Mouse (Mus musculus): Measurements from ENCODE around the gene Olfr62. TPM values are rescaled to one million over a fixed set of nuclear protein-coding genes. Genes with fewer than 3 reads are reported as not detected.

Olfr62 gene
- polyA plus RNA-seq, 1 experiment from 2014 or later, result not detected

DNA sequence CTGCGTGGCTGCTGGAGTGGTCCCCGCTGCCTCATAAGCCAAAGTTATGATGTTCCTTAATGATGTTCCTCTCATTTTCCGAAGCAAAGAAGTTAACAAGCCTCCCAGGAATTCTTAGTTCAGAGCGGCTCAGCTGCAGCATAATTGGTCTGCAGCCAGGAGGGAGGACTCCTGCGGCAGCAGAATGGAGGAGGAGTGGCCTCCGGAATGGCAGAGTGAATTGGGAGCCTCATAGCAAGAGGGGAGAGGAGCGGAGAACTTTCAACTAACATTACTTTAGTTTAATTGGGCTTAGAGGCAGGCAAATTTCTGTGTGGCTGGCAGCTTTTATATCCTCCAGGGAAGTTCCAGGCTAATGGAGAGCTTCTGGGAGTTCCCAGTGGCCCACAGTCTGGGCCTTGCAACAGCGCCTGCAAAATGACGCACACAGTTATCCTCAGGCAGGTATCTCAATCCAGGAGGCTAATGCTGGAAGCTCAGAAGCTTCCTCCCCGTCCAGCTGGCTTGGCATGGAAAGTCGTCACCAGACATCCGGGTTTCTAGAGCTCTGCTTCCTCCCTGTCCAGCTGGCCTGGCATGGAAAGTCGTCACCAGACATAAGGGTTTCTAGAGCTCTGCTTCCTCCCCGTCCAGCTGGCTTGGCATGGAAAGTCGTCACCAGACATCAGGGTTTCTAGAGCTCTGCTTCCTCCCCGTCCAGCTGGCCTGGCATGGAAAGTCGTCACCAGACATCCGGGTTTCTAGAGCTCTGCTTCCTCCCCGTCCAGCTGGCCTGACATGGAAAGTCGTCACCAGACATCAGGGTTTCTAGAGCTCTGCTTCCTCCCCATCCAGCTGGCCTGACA is 16.2 kb upstream of the Olfr62 start:
- Histone ChIP-seq H3K4me1 (ENCODE audit: control insufficient read depth, insufficient read depth, low read length) (peaks cover 3% of the 10 kb centered on the region; the same call in 1 of the 2 replicates), H3K4me2 (ENCODE audit: low read depth, low read length) (peak overlapping the region; percentile 30), H3K9me3 (replicated peaks; ENCODE audit: control insufficient read depth, low read length) (no peaks in the 10 kb centered on the region; the same call in 1 of the 2 replicates), H3K27ac (ENCODE audit: low read length) (no peak overlapping the region), H3K27me3 (ENCODE audit: control insufficient read depth, insufficient read depth, low read length) (no peaks in the 10 kb centered on the region), H3K4me3 (ENCODE audit: low read length) (no peak overlapping the region), H3K36me3 (ENCODE audit: control insufficient read depth, insufficient read depth) (no peaks in the 10 kb centered on the region), H3K9ac (ENCODE audit: low read length) (no peak overlapping the region)
- 36% methylated on average over 20 of the region's 20 CpGs for WGBS
- no peak for ATAC-seq (replicated peaks; ENCODE audit: extremely low read depth, insufficient read depth, low FRiP score)

DNA sequence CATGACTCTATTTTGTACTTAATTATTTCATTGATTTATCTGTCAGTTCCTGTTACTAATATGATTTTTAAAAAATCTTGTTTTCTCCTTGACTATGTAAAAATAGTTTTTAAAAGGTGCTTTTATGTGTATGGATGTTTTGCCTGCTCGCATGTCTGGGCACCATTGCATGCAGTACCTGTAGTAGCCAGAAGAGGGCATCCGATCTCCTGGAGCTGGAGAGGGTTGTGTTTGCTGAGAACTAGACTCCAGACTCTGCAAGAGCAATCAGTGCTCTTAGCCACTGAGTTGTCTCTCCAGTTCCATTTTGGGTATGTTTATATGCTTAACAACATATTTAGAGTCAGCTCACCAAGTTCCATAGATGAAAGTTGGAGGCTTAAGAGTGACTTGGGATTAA is 13.5 kb upstream of the Olfr62 start:
- ATAC-seq (replicated peaks; ENCODE audit: extremely low read depth, insufficient read depth, low FRiP score), result no peak

DNA sequence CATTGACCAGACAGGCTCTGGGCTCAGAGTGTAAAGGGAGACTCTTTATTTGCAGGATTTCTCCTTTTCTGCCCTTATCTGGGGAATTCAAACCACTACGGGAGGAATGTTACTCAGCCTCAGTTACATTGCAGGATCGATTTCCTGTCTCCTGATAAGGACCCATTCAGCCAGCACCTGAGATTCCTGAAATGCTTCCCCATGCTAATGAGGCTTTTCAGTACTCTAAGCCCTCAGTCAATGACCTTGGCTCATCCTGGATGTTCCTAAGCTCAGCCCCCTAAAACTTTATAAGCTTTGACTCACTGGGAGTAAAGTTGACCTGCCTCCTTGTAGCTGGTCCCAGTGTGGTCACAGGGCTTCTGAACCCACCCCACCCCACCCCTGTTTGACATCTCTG is 28.3 kb downstream of the Olfr62 start:
- H3K9ac ChIP-seq (ENCODE audit: low read length), result no peak overlapping the region
- H3K9me3 ChIP-seq (replicated peaks; ENCODE audit: control insufficient read depth, low read length), result no peaks in the 10 kb centered on the region
- H3K36me3 ChIP-seq (ENCODE audit: control insufficient read depth, insufficient read depth), result no peaks in the 10 kb centered on the region
- H3K4me2 ChIP-seq (ENCODE audit: low read depth, low read length), result no peak overlapping the region
- H3K4me1 ChIP-seq (ENCODE audit: control insufficient read depth, insufficient read depth, low read length), result no peaks in the 10 kb centered on the region
- H3K4me3 ChIP-seq (ENCODE audit: low read length), result no peak overlapping the region
- H3K27ac ChIP-seq (ENCODE audit: low read length), result no peak overlapping the region
- H3K27me3 ChIP-seq (ENCODE audit: control insufficient read depth, insufficient read depth, low read length), result no peaks in the 10 kb centered on the region
- 6% methylated on average over 2 of the region's 2 CpGs for WGBS
- no peak for ATAC-seq (replicated peaks; ENCODE audit: extremely low read depth, insufficient read depth, low FRiP score)

More for the DNA sequence above, 13.5 kb upstream of the Olfr62 start:
- Histone ChIP-seq H3K4me1 (ENCODE audit: control insufficient read depth, insufficient read depth, low read length) (peaks cover 3% of the 10 kb centered on the region; the same call in 1 of the 2 replicates), H3K4me3 (ENCODE audit: low read length) (no peak overlapping the region), H3K9ac (ENCODE audit: low read length) (no peak overlapping the region), H3K4me2 (ENCODE audit: low read depth, low read length) (no peak overlapping the region), H3K27ac (ENCODE audit: low read length) (no peak overlapping the region), H3K27me3 (ENCODE audit: control insufficient read depth, insufficient read depth, low read length) (no peaks in the 10 kb centered on the region), H3K36me3 (ENCODE audit: control insufficient read depth, insufficient read depth) (no peaks in the 10 kb centered on the region), H3K9me3 (replicated peaks; ENCODE audit: control insufficient read depth, low read length) (no peaks in the 10 kb centered on the region)
- WGBS, result 10% methylated on average over 2 of the region's 2 CpGs

DNA sequence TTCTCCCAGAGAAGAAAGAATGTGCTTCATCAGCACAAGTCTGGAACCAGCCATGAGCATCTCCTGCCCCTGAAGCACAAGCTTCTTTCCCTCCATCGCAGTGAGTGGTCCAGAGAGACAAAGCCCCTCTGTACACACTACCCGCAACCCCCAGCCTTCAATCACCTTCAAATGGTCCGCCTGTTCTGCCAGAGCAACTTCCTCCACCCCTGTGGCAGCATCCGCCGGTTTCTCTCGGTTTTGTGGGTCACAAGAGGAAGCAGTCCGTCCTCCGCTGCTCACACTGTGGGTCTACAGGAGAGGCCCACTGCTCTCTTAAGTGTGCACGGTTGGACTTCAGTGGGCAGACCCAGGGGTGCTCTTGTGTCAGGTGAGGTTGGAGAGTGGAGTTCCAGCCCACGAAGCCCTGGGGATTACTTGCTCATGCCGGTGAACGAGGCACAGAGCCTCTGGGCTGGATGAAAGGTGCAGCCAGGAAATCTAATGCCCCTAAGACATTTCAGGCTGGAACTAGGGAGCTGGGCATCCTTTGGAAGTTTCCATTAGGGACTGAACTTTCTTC is 33.7 kb downstream of the Olfr62 start, which contains the start of gene Olfr1342:
TSS of gene Olfr1342 (minus strand) at position 345 of the 562 bp plus-strand sequence.
- Histone ChIP-seq H3K27ac (ENCODE audit: low read length) (no peak within 1 kb of the TSS), H3K36me3 (ENCODE audit: control insufficient read depth, insufficient read depth) (no peaks in the 10 kb centered on the region), H3K9me3 (replicated peaks; ENCODE audit: control insufficient read depth, low read length) (no peaks in the 10 kb centered on the region), H3K4me1 (ENCODE audit: control insufficient read depth, insufficient read depth, low read length) (no peaks in the 10 kb centered on the region), H3K27me3 (ENCODE audit: control insufficient read depth, insufficient read depth, low read length) (no peaks in the 10 kb centered on the region), H3K4me3 (ENCODE audit: low read length) (no peak within 1 kb of the TSS), H3K9ac (ENCODE audit: low read length) (no peak within 1 kb of the TSS), H3K4me2 (ENCODE audit: low read depth, low read length) (no peak within 1 kb of the TSS)
- ATAC-seq (replicated peaks; ENCODE audit: extremely low read depth, insufficient read depth, low FRiP score), result no peak
- WGBS, result 52% methylated on average over 12 of the region's 12 CpGs

DNA sequence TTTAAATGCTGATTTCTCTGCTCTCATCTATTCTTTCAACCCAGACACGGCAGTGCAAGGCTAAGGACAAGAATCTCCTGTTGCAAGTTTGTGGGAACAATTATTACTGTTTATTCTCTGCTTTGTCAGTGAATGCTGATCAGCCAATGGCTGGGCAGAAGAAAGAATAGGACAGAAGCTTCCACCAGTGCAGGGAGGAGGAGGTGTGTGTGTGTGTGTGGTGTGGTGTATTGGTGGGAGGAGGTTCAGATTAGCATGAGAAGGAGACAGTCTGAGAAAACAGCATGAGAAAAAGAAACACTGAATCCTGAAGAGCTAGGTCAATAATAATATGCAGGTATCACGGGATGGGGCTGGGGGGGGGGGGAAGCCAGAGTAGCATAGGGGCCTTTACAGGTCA is 35.1 kb downstream of the Olfr62 start:
- H3K36me3 ChIP-seq (ENCODE audit: control insufficient read depth, insufficient read depth), result no peaks in the 10 kb centered on the region
- no peak for ATAC-seq (replicated peaks; ENCODE audit: extremely low read depth, insufficient read depth, low FRiP score)
- no peaks in the 10 kb centered on the region for H3K9me3 ChIP-seq (replicated peaks; ENCODE audit: control insufficient read depth, low read length)
- H3K4me3 ChIP-seq (ENCODE audit: low read length), result no peak overlapping the region
- H3K27ac ChIP-seq (ENCODE audit: low read length), result no peak overlapping the region
- no peak overlapping the region for H3K9ac ChIP-seq (ENCODE audit: low read length)
- no peaks in the 10 kb centered on the region for H3K27me3 ChIP-seq (ENCODE audit: control insufficient read depth, insufficient read depth, low read length)
- no peaks in the 10 kb centered on the region for H3K4me1 ChIP-seq (ENCODE audit: control insufficient read depth, insufficient read depth, low read length)
- H3K4me2 ChIP-seq (ENCODE audit: low read depth, low read length), result no peak overlapping the region
- 52% methylated on average over 2 of the region's 2 CpGs for WGBS

DNA sequence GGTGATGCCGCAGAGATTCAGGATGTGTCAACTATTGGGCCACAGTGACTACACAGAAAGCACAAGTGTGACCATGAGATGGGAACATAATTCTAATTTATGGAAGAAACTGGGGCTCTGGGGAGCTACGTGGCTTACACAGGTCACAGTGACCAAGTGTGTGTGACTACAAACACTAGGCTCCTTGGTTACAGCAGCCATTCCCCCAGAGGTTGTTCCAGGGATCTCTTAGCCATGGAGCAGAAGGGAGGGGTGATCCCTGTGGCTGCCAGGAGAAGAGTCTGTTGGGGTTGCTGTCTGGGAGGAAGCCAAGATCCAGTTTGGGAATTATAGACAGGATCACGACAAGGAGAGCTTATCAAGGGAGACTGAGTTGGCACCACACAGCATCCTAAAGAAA is 44.5 kb downstream of the Olfr62 start, which contains the start of gene Olfr1341:
TSS of gene Olfr1341 (plus strand) at position 301 of the 400 bp plus-strand sequence.
- H3K9me3 ChIP-seq (replicated peaks; ENCODE audit: control insufficient read depth, low read length), result no peaks in the 10 kb centered on the region
- no peaks in the 10 kb centered on the region for H3K36me3 ChIP-seq (ENCODE audit: control insufficient read depth, insufficient read depth)
- no peak within 1 kb of the TSS for H3K27ac ChIP-seq (ENCODE audit: low read length)
- no peak within 1 kb of the TSS for H3K4me3 ChIP-seq (ENCODE audit: low read length)
- 65% methylated on average over 3 of the region's 3 CpGs for WGBS
- H3K9ac ChIP-seq (ENCODE audit: low read length), result no peak within 1 kb of the TSS
- H3K4me2 ChIP-seq (ENCODE audit: low read depth, low read length), result no peak within 1 kb of the TSS
- ATAC-seq (replicated peaks; ENCODE audit: extremely low read depth, insufficient read depth, low FRiP score), result no peak
- H3K27me3 ChIP-seq (ENCODE audit: control insufficient read depth, insufficient read depth, low read length), result no peaks in the 10 kb centered on the region
- H3K4me1 ChIP-seq (ENCODE audit: control insufficient read depth, insufficient read depth, low read length), result no peaks in the 10 kb centered on the region

DNA sequence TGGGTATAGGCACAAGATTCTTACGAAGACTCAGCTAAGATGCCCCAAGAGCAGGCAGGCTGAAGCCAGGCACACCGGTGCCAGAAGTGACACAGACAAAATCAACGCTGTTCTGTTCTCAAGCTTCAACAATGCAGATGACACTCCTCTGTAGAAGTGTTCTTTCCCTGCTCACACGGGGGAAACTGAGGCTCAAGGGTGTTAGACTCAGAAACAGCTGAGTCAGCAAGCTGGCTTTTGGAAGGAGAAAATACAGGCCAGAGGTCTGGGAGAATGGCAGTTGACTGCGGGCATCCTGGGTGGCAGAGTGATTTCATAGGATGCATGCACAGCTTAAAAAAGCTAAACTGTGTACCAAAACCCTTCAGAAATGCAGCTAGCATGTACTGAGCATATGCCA is 49.3 kb downstream of the Olfr62 start:
- ATAC-seq (replicated peaks; ENCODE audit: extremely low read depth, insufficient read depth, low FRiP score), result no peak
- 74% methylated on average over 5 of the region's 5 CpGs for WGBS
- Histone ChIP-seq H3K27ac (ENCODE audit: low read length) (no peak overlapping the region), H3K4me2 (ENCODE audit: low read depth, low read length) (no peak overlapping the region), H3K9ac (ENCODE audit: low read length) (no peak overlapping the region), H3K9me3 (replicated peaks; ENCODE audit: control insufficient read depth, low read length) (no peaks in the 10 kb centered on the region), H3K4me1 (ENCODE audit: control insufficient read depth, insufficient read depth, low read length) (no peaks in the 10 kb centered on the region), H3K4me3 (ENCODE audit: low read length) (no peak overlapping the region), H3K36me3 (ENCODE audit: control insufficient read depth, insufficient read depth) (no peaks in the 10 kb centered on the region), H3K27me3 (ENCODE audit: control insufficient read depth, insufficient read depth, low read length) (no peaks in the 10 kb centered on the region)

DNA sequence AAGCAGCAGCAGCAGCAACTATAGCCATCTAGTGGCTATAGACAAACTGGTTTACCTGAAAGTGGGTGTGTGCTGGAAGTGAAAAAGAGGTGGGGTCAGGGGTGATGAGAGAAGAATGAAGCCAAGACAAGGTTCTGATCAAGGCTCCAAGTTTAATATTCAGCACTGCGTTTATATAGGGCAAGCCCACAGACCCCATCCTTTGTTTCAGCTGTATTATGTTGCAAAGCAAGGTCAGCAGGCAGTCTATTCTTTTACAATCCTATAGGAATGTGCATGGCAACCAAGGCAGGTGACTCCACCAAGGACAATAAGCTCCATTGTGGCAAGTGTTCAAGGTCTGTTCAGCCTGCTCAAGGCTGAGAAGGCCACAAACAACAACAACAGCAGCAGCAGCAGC is 52.9 kb downstream of the Olfr62 start:
- H3K27me3 ChIP-seq (ENCODE audit: control insufficient read depth, insufficient read depth, low read length), result no peaks in the 10 kb centered on the region
- no peaks in the 10 kb centered on the region for H3K9me3 ChIP-seq (replicated peaks; ENCODE audit: control insufficient read depth, low read length)
- H3K9ac ChIP-seq (ENCODE audit: low read length), result no peak overlapping the region
- no peaks in the 10 kb centered on the region for H3K36me3 ChIP-seq (ENCODE audit: control insufficient read depth, insufficient read depth)
- no peak overlapping the region for H3K27ac ChIP-seq (ENCODE audit: low read length)
- H3K4me1 ChIP-seq (ENCODE audit: control insufficient read depth, insufficient read depth, low read length), result no peaks in the 10 kb centered on the region
- no peak overlapping the region for H3K4me3 ChIP-seq (ENCODE audit: low read length)
- 56% methylated on average over 1 of the region's 1 CpGs for WGBS
- no peak for ATAC-seq (replicated peaks; ENCODE audit: extremely low read depth, insufficient read depth, low FRiP score)
- H3K4me2 ChIP-seq (ENCODE audit: low read depth, low read length), result no peak overlapping the region
